Mouse (Mus musculus): ENCODE measurements around the gene Ank3. TPM values are rescaled to one million over a fixed set of nuclear protein-coding genes. Genes with fewer than 3 reads are reported as not detected.

Gene Ank3
- polyA plus RNA-seq, 1 experiment from 2014 or later: 34.9 TPM

- Histone ChIP-seq H3K4me3 (no peak overlapping the region), H3K9me3 (replicated peaks) (no peaks in the 10 kb centered on the region), H3K4me1 (peaks cover 3% of the 10 kb centered on the region; the same call in 1 of the 2 replicates), H3K27ac (replicated peaks) (no peak overlapping the region), H3K36me3 (no peaks in the 10 kb centered on the region), H3K27me3 (ENCODE audit: low read depth, poor library complexity, severe bottlenecking) (no peaks in the 10 kb centered on the region)
- 86% methylated on average over 3 of the region's 3 CpGs for WGBS
- no peak for DNase-seq (ENCODE audit: low spot score)
These were observed 666.6 kb downstream of the Ank3 start for GRCm38 (mm10) chr10:70065191-70065590.

GRCm38 (mm10) chr10:70066497-70067168 lies 668.1 kb downstream of the Ank3 start:
- H3K4me1 ChIP-seq: peaks cover 3% of the 10 kb centered on the region; the same call in 1 of the 2 replicates
- DNase-seq (ENCODE audit: low spot score): no peak
- H3K36me3 ChIP-seq: no peaks in the 10 kb centered on the region
- no peak overlapping the region for H3K4me3 ChIP-seq
- H3K27ac ChIP-seq (replicated peaks): no peak overlapping the region
- no peaks in the 10 kb centered on the region for H3K27me3 ChIP-seq (ENCODE audit: low read depth, poor library complexity, severe bottlenecking)
- 63% methylated on average over 8 of the region's 8 CpGs for WGBS
- 0 out of 2 replicates have a peak, but pooled peaks cover 4% of the 10 kb centered on the region for H3K9me3 ChIP-seq (replicated peaks)

GRCm38 (mm10) chr10:70067169-70068115 lies 668.9 kb downstream of the Ank3 start:
- Histone ChIP-seq H3K27me3 (ENCODE audit: low read depth, poor library complexity, severe bottlenecking) (no peaks in the 10 kb centered on the region), H3K36me3 (no peaks in the 10 kb centered on the region), H3K27ac (replicated peaks) (no peak overlapping the region), H3K4me3 (no peak overlapping the region), H3K9me3 (replicated peaks) (0 out of 2 replicates have a peak, but pooled peaks cover 4% of the 10 kb centered on the region), H3K4me1 (peaks cover 3% of the 10 kb centered on the region; the same call in 1 of the 2 replicates)
- DNase-seq (ENCODE audit: low spot score): no peak
- 76% methylated on average over 6 of the region's 6 CpGs for WGBS

GRCm38 (mm10) chr10:70069321-70069720 lies 670.7 kb downstream of the Ank3 start:
- Histone ChIP-seq H3K9me3 (replicated peaks) (0 out of 2 replicates have a peak, but pooled peaks cover 4% of the 10 kb centered on the region), H3K27me3 (ENCODE audit: low read depth, poor library complexity, severe bottlenecking) (no peaks in the 10 kb centered on the region), H3K27ac (replicated peaks) (no peak overlapping the region), H3K4me3 (no peak overlapping the region), H3K36me3 (no peaks in the 10 kb centered on the region), H3K4me1 (peaks cover 3% of the 10 kb centered on the region; the same call in 1 of the 2 replicates)
- WGBS: 57% methylated on average over 6 of the region's 6 CpGs
- no peak for DNase-seq (ENCODE audit: low spot score)

- peaks cover 3% of the 10 kb centered on the region; the same call in 1 of the 2 replicates for H3K4me1 ChIP-seq
- no peaks in the 10 kb centered on the region for H3K27me3 ChIP-seq (ENCODE audit: low read depth, poor library complexity, severe bottlenecking)
- DNase-seq (ENCODE audit: low spot score): no peak
- H3K9me3 ChIP-seq (replicated peaks): 0 out of 2 replicates have a peak, but pooled peaks cover 4% of the 10 kb centered on the region
- 90% methylated on average over 4 of the region's 4 CpGs for WGBS
- H3K4me3 ChIP-seq: no peak overlapping the region
- no peak overlapping the region for H3K27ac ChIP-seq (replicated peaks)
- H3K36me3 ChIP-seq: no peaks in the 10 kb centered on the region
These were observed 672.8 kb downstream of the Ank3 start for GRCm38 (mm10) chr10:70071334-70071733.

Other genes with a start within 250 kb of the Ank3 start
- 12.6 and 13.9 TPM in 2 replicates for gene Rhobtb1, start 247.3 kb upstream of the Ank3 start, polyA plus RNA-seq (2016; fragmentation: Nextera tagmentation; extraction: Ambion mirVana)
- gene A930033H14Rik, start 185.7 kb upstream of the Ank3 start, polyA plus RNA-seq (2016; fragmentation: Nextera tagmentation; extraction: Ambion mirVana): 1.0 and 1.1 TPM in 2 replicates
- 440 and 527 TPM in 2 replicates for gene Cdk1, start 45.8 kb upstream of the Ank3 start, polyA plus RNA-seq (2016; fragmentation: Nextera tagmentation; extraction: Ambion mirVana)

Data from midbrain, embryonic 10.5 days (tissue).